9 mouse cellular contexts compared by ENCODE assay signal in genomic region chr1:128358276-128358675, GRCm38 (mm10). TPM values are rescaled to one million over a fixed set of nuclear protein-coding genes. Genes with fewer than 3 reads are reported as not detected.
DNase-seq lines count a peak whose midpoint lies in the region; ATAC-seq and TF ChIP-seq lines count a peak whose summit lies in the region.
"Had no signal": no experiment of that assay in that cellular context is flagged by ENCODE, and none has a peak within 500 bp of the region (broad histone marks: within the 10 kb centered on the region; RNA-seq: fewer than 3 reads in every experiment).

No protein-coding gene starts in this region.

- ATAC-seq in heart, embryonic 15.5 days (replicated peaks; ENCODE audit: insufficient number of reproducible peaks, insufficient read depth, low FRiP score, low read depth) = no peak
- no peak for ATAC-seq in embryonic facial prominence, embryonic 15.5 days (ENCODE audit: insufficient number of reproducible peaks, low FRiP score, low TSS enrichment, low read depth)
- no peak for ATAC-seq in limb, embryonic 15.5 days (ENCODE audit: insufficient number of reproducible peaks, low FRiP score, low TSS enrichment, low read depth)
- no peak for ATAC-seq in megakaryocyte progenitor cell, adult 5-6 weeks (replicated peaks; ENCODE audit: poor library complexity)

- H3K4me3 ChIP-seq in heart, embryonic 15.5 days = peak overlapping the region; percentile 87
- H3K4me3 ChIP-seq in E14TG2a.4 (replicated peaks; ENCODE audit: low read length) = peak overlapping the region; percentile 93
- H3K4me3 ChIP-seq in embryonic facial prominence, embryonic 15.5 days (replicated peaks) = peak overlapping the region; percentile 84
- H3K4me3 ChIP-seq in limb, embryonic 15.5 days = peak overlapping the region; percentile 87

- H3K4me1 ChIP-seq in heart, embryonic 15.5 days (replicated peaks) = peaks cover 33% of the 10 kb centered on the region
- peaks cover 26% of the 10 kb centered on the region for H3K4me1 ChIP-seq in E14TG2a.4 (replicated peaks; ENCODE audit: low read depth, low read length)
- H3K4me1 ChIP-seq in embryonic facial prominence, embryonic 15.5 days = peaks cover 26% of the 10 kb centered on the region
- peaks cover 23% of the 10 kb centered on the region for H3K4me1 ChIP-seq in limb, embryonic 15.5 days

- no peak for TF ChIP-seq CTCF in E14TG2a.4 (conservative IDR thresholded peaks at IDR 0.05; ENCODE audit: low read length)

- no peaks in the 10 kb centered on the region for H3K9me3 ChIP-seq in heart, embryonic 15.5 days (replicated peaks)
- H3K9me3 ChIP-seq in E14TG2a.4 (ENCODE audit: low read length) = no peaks in the 10 kb centered on the region
- no peaks in the 10 kb centered on the region for H3K9me3 ChIP-seq in embryonic facial prominence, embryonic 15.5 days (replicated peaks)
- H3K9me3 ChIP-seq in limb, embryonic 15.5 days = no peaks in the 10 kb centered on the region

- H3K36me3 ChIP-seq in heart, embryonic 15.5 days = peaks cover 27% of the 10 kb centered on the region
- peaks cover 68% of the 10 kb centered on the region for H3K36me3 ChIP-seq in E14TG2a.4 (ENCODE audit: insufficient read depth, low read length)
- peaks cover 32% of the 10 kb centered on the region for H3K36me3 ChIP-seq in embryonic facial prominence, embryonic 15.5 days
- peaks cover 34% of the 10 kb centered on the region for H3K36me3 ChIP-seq in limb, embryonic 15.5 days

- DNase-seq in heart, adult 18-20 months = no peak
- no peak for DNase-seq in right cerebral cortex, adult 18-20 months
- no peak for DNase-seq in frontal cortex, adult 2 months (ENCODE audit: extremely low spot score in 1 of 2, low spot score in 1 of 2)

- H3K27ac ChIP-seq in heart, embryonic 15.5 days = peak overlapping the region; percentile 94; the same call in 1 of the 2 replicates
- H3K27ac ChIP-seq in embryonic facial prominence, embryonic 15.5 days (replicated peaks) = peak overlapping the region; percentile 93
- H3K27ac ChIP-seq in limb, embryonic 15.5 days = 0 out of 2 replicates have a peak overlapping the region, but pooled peaks have one; percentile 97

- 50% methylated on average over 6 of the region's 6 CpGs for WGBS in heart, embryonic 15.5 days
- WGBS in embryonic facial prominence, embryonic 15.5 days = 51% methylated on average over 6 of the region's 6 CpGs
- 58% methylated on average over 6 of the region's 6 CpGs for WGBS in limb, embryonic 15.5 days

- H3K9ac ChIP-seq in heart, embryonic 15.5 days = peak overlapping the region; percentile 77
- H3K9ac ChIP-seq in embryonic facial prominence, embryonic 15.5 days = peak overlapping the region; percentile 18; the same call in 1 of the 2 replicates
- 0 out of 2 replicates have a peak overlapping the region, but pooled peaks have one; percentile 80 for H3K9ac ChIP-seq in limb, embryonic 15.5 days

- H3K27me3 ChIP-seq in heart, embryonic 15.5 days = no peaks in the 10 kb centered on the region
- H3K27me3 ChIP-seq in E14TG2a.4 (ENCODE audit: insufficient read depth, low read length) = no peaks in the 10 kb centered on the region
- H3K27me3 ChIP-seq in embryonic facial prominence, embryonic 15.5 days = no peaks in the 10 kb centered on the region
- no peaks in the 10 kb centered on the region for H3K27me3 ChIP-seq in limb, embryonic 15.5 days

- H3K4me2 ChIP-seq in heart, embryonic 15.5 days = peak overlapping the region; percentile 84
- H3K4me2 ChIP-seq in embryonic facial prominence, embryonic 15.5 days (replicated peaks) = peak overlapping the region; percentile 63
- H3K4me2 ChIP-seq in limb, embryonic 15.5 days = peak overlapping the region; percentile 59

RNA-seq across cellular contexts. Expression of gene Mcm6, which starts 1.2 kb away (rescaled TPM):
- 118 and 153 TPM in 2 replicates for polyA plus RNA-seq in heart, embryonic 15.5 days (2015; fragmentation: Nextera tagmentation; extraction: Ambion mirVana)
- 1 to 10 TPM; 6.0 to 6.5 TPM for total RNA-seq in heart, adult 18-20 months (2021)
- polyA plus RNA-seq in embryonic facial prominence, embryonic 15.5 days (2015; fragmentation: Nextera tagmentation; extraction: Ambion mirVana) = 175 and 183 TPM in 2 replicates
- 180 and 186 TPM in 2 replicates for polyA plus RNA-seq in limb, embryonic 15.5 days (2015; fragmentation: Nextera tagmentation; extraction: Ambion mirVana)
- polyA plus RNA-seq in frontal cortex, adult 2 months (2012; rRNA removed) = 8.9 and 11.2 TPM in 2 replicates
- 331 and 334 TPM in 2 replicates for total RNA-seq in megakaryocyte progenitor cell, adult 5-6 weeks (2015)
- total RNA-seq in megakaryocyte progenitor cell, adult 5-6 weeks (2017) = 411 and 429 TPM in 2 replicates

RNA-seq across cellular contexts. Expression of gene Lct, which starts 30.2 kb away (rescaled TPM):
- 0.03 and 0.08 TPM in 2 replicates for polyA plus RNA-seq in heart, embryonic 15.5 days (2015; fragmentation: Nextera tagmentation; extraction: Ambion mirVana)
- total RNA-seq in heart, adult 18-20 months (2021) = not detected
- polyA plus RNA-seq in embryonic facial prominence, embryonic 15.5 days (2015; fragmentation: Nextera tagmentation; extraction: Ambion mirVana) = 0.07 and 0.08 TPM in 2 replicates
- 0.09 and 0.11 TPM in 2 replicates for polyA plus RNA-seq in limb, embryonic 15.5 days (2015; fragmentation: Nextera tagmentation; extraction: Ambion mirVana)
- polyA plus RNA-seq in frontal cortex, adult 2 months (2012; rRNA removed) = 0.42 and 0.92 TPM in 2 replicates
- total RNA-seq in megakaryocyte progenitor cell, adult 5-6 weeks (2015) = 0.07 and 0.20 TPM in 2 replicates
- total RNA-seq in megakaryocyte progenitor cell, adult 5-6 weeks (2017) = 0.75 TPM in 1 of 2 replicates, not detected in the other
- total RNA-seq: adrenal gland, adult 18-20 months had no signal

RNA-seq across cellular contexts. Expression of gene Dars, which starts 58.9 kb away (rescaled TPM):
- 96.1 and 99.2 TPM in 2 replicates for polyA plus RNA-seq in heart, embryonic 15.5 days (2015; fragmentation: Nextera tagmentation; extraction: Ambion mirVana)
- total RNA-seq in heart, adult 18-20 months (2021) = 10 to 100 TPM; 69.2 to 71.5 TPM
- 134 and 139 TPM in 2 replicates for polyA plus RNA-seq in embryonic facial prominence, embryonic 15.5 days (2015; fragmentation: Nextera tagmentation; extraction: Ambion mirVana)
- polyA plus RNA-seq in limb, embryonic 15.5 days (2015; fragmentation: Nextera tagmentation; extraction: Ambion mirVana) = 140 and 142 TPM in 2 replicates
- polyA plus RNA-seq in frontal cortex, adult 2 months (2012; rRNA removed) = 39.9 and 45.7 TPM in 2 replicates
- 238 and 252 TPM in 2 replicates for total RNA-seq in megakaryocyte progenitor cell, adult 5-6 weeks (2015)
- 287 and 313 TPM in 2 replicates for total RNA-seq in megakaryocyte progenitor cell, adult 5-6 weeks (2017)

Comparison
In these comparisons a context has a peak if more than half of its experiments do, and no peak if none do; other contexts are left out.
1. H3K9ac ChIP-seq: peak in every context shown above with its lines; median percentile 80 in limb, embryonic 15.5 days; 77 in heart, embryonic 15.5 days; 18 in embryonic facial prominence, embryonic 15.5 days.